Mouse (Mus musculus): ENCODE data around the gene Trim3.

Gene Trim3

GRCm38 (mm10) chr7:105633127-105633800, at the start of gene Trim3:
Trim3 (minus strand) TSS chr7:105633571.
- DNase-seq (ENCODE audit: inconsistent ontology term), result peak; percentile 97

- peak; percentile 88 for DNase-seq (ENCODE audit: inconsistent ontology term)
Measured at GRCm38 (mm10) chr7:105650639-105651435, 17.5 kb upstream of the Trim3 start, which contains the start of gene Dnhd1. Dnhd1 (plus strand) TSS chr7:105650827.

- no peak for DNase-seq (ENCODE audit: inconsistent ontology term)
Measured at GRCm38 (mm10) chr7:105641936-105642335, 8.6 kb upstream of the Trim3 start.

GRCm38 (mm10) chr7:105640894-105641255, 7.5 kb upstream of the Trim3 start:
- DNase-seq (ENCODE audit: inconsistent ontology term), result peak; percentile 24

GRCm38 (mm10) chr7:105640233-105640893, 7.0 kb upstream of the Trim3 start, which contains the start of the genes Arfip2 and Gm45799:
Arfip2 (minus strand) TSS chr7:105640416.
Gm45799 (plus strand) TSS chr7:105640552.
- peak; percentile 95 for DNase-seq (ENCODE audit: inconsistent ontology term)

- peak; percentile 34 for DNase-seq (ENCODE audit: inconsistent ontology term)
Measured at GRCm38 (mm10) chr7:105639756-105640155, 6.4 kb upstream of the Trim3 start, which contains the start of gene Timm10b. Timm10b (plus strand) TSS chr7:105640056.

GRCm38 (mm10) chr7:105639304-105639703, 5.9 kb upstream of the Trim3 start:
- peak; percentile 19 for DNase-seq (ENCODE audit: inconsistent ontology term)

- DNase-seq (ENCODE audit: inconsistent ontology term), result no peak
Measured at GRCm38 (mm10) chr7:105638776-105639175, 5.4 kb upstream of the Trim3 start.

GRCm38 (mm10) chr7:105635726-105636125, 2.4 kb upstream of the Trim3 start:
- no peak for DNase-seq (ENCODE audit: inconsistent ontology term)

GRCm38 (mm10) chr7:105634272-105634920, 1.0 kb upstream of the Trim3 start:
- DNase-seq (ENCODE audit: inconsistent ontology term), result no peak

- no peak for DNase-seq (ENCODE audit: inconsistent ontology term)
Measured at GRCm38 (mm10) chr7:105633801-105634135, 397 bp upstream of the Trim3 start.

GRCm38 (mm10) chr7:105632551-105632972, 809 bp downstream of the Trim3 start:
- DNase-seq (ENCODE audit: inconsistent ontology term), result peak; percentile 40

- DNase-seq (ENCODE audit: inconsistent ontology term), result peak; percentile 44
Measured at GRCm38 (mm10) chr7:105628633-105629032, 4.7 kb downstream of the Trim3 start.

- DNase-seq (ENCODE audit: inconsistent ontology term), result peak; percentile 22
Measured at GRCm38 (mm10) chr7:105625397-105625796, 8.0 kb downstream of the Trim3 start.

- DNase-seq (ENCODE audit: inconsistent ontology term), result peak; percentile 83
Measured at GRCm38 (mm10) chr7:105621646-105622292, 11.6 kb downstream of the Trim3 start.

GRCm38 (mm10) chr7:105621053-105621452, 12.3 kb downstream of the Trim3 start:
- peak; percentile 77 for DNase-seq (ENCODE audit: inconsistent ontology term)

- no peak for DNase-seq (ENCODE audit: inconsistent ontology term)
Measured at GRCm38 (mm10) chr7:105619701-105620100, 13.7 kb downstream of the Trim3 start.

GRCm38 (mm10) chr7:105617810-105618209, 15.6 kb downstream of the Trim3 start:
- no peak for DNase-seq (ENCODE audit: inconsistent ontology term)

- no peak for DNase-seq (ENCODE audit: inconsistent ontology term)
Measured at GRCm38 (mm10) chr7:105616561-105616960, 16.8 kb downstream of the Trim3 start.

- DNase-seq (ENCODE audit: inconsistent ontology term), result no peak
Measured at GRCm38 (mm10) chr7:105615720-105616119, 17.7 kb downstream of the Trim3 start.

- DNase-seq (ENCODE audit: inconsistent ontology term), result no peak
Measured at GRCm38 (mm10) chr7:105614400-105614799, 19.0 kb downstream of the Trim3 start.
